9 mouse cellular contexts compared by ENCODE assay signal in the genomic region with DNA sequence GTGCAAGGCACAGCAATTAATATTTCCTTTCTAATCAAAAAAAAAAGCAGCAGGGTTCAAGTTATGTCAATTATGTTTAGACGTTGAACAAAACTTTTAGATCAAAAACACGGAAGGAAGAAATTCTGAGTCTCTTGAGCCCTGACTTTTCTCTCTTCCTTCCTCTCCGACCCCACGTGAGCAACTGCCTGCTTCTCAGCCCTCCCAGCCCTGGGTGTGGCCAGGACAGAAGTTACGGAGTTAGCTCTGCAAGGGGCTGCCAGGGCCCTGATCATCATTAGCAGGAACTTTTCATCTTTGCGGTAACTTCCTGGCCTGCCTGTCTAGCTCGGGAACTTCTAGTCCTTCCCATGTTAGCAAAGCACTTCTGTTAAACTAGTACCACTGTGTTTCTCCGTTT. TPM values are rescaled to one million over a fixed set of nuclear protein-coding genes. Genes with fewer than 3 reads are reported as not detected.
DNase-seq lines count a peak whose midpoint lies in the region; ATAC-seq and TF ChIP-seq lines count a peak whose summit lies in the region.
"Had no signal": no experiment of that assay in that cellular context is flagged by ENCODE, and none has a peak within 500 bp of the region (broad histone marks: within the 10 kb centered on the region; RNA-seq: fewer than 3 reads in every experiment).

No protein-coding gene starts in this region.

- H3K36me3 ChIP-seq in ES-Bruce4 (ENCODE audit: control insufficient read depth, insufficient read depth, low read length, poor library complexity, severe bottlenecking), result no peaks in the 10 kb centered on the region
- H3K36me3 ChIP-seq in hindbrain, postnatal 0 days (ENCODE audit: insufficient read depth, low read length), result no peaks in the 10 kb centered on the region
- H3K36me3 ChIP-seq: limb, embryonic 13.5 days had no signal

- no peak overlapping the region for H3K4me2 ChIP-seq in hindbrain, postnatal 0 days (ENCODE audit: low read depth, low read length)
- H3K4me2 ChIP-seq: limb, embryonic 13.5 days had no signal

- TF ChIP-seq POLR2A in ES-Bruce4 (IDR thresholded peaks at IDR 0.05; ENCODE audit: insufficient read depth, low read length), result no peak

- H3K9ac ChIP-seq in ES-Bruce4 (ENCODE audit: low read depth, poor library complexity, severe bottlenecking), result peak overlapping the region; percentile 12; the same call in 1 of the 2 replicates
- no peak overlapping the region for H3K9ac ChIP-seq in hindbrain, postnatal 0 days (replicated peaks; ENCODE audit: low read length)
- H3K9ac ChIP-seq: limb, embryonic 13.5 days had no signal

- DNase-seq in adrenal gland, postnatal 36 days, result peak; percentile 32 to 64
- DNase-seq in adrenal gland, postnatal 25 days, result no peak
- peak; percentile 62 for DNase-seq in kidney, adult 9 months
- no peak for DNase-seq in right cerebral cortex, postnatal 36 days (ENCODE audit: low spot score in 2 of 2)
- no peak for DNase-seq in hindbrain, postnatal 0 days (ENCODE audit: low spot score)
- no peak for DNase-seq in urinary bladder, postnatal 4 days (ENCODE audit: low spot score in 2 of 2)

- H3K4me3 ChIP-seq in ES-Bruce4 (ENCODE audit: low read depth, low read length), result no peak overlapping the region
- H3K4me3 ChIP-seq in hindbrain, postnatal 0 days (ENCODE audit: low read length), result no peak overlapping the region
- H3K4me3 ChIP-seq: limb, embryonic 13.5 days had no signal

- no peaks in the 10 kb centered on the region for H3K27me3 ChIP-seq in ES-Bruce4 (ENCODE audit: control insufficient read depth, insufficient read depth, low read length, poor library complexity, severe bottlenecking)
- H3K27me3 ChIP-seq in hindbrain, postnatal 0 days (ENCODE audit: insufficient read depth, low read length), result no peaks in the 10 kb centered on the region
- H3K27me3 ChIP-seq: limb, embryonic 13.5 days had no signal

- TF ChIP-seq EP300 in ES-Bruce4 (IDR thresholded peaks at IDR 0.05; ENCODE audit: insufficient read depth, low read depth, low read length), result peak; percentile 55; the same call in 1 of the 2 replicates

- peak; percentile 71 for ATAC-seq in neutrophil, adult 5-6 weeks (ENCODE audit: extremely low read depth, insufficient number of reproducible peaks, low FRiP score, poor library complexity, severe bottlenecking)
- ATAC-seq in hindbrain, postnatal 0 days, result no peak

- WGBS in hindbrain, postnatal 0 days, result 53% methylated on average over 8 of the region's 8 CpGs

- no peaks in the 10 kb centered on the region for H3K9me3 ChIP-seq in ES-Bruce4 (replicated peaks; ENCODE audit: control insufficient read depth, insufficient read depth, low read length, poor library complexity, severe bottlenecking)
- H3K9me3 ChIP-seq in hindbrain, postnatal 0 days (ENCODE audit: low read length), result no peaks in the 10 kb centered on the region
- H3K9me3 ChIP-seq: limb, embryonic 13.5 days had no signal

- peak overlapping the region; percentile 74 for H3K27ac ChIP-seq in ES-Bruce4 (ENCODE audit: insufficient read depth, low read length)
- no peak overlapping the region for H3K27ac ChIP-seq in hindbrain, postnatal 0 days
- H3K27ac ChIP-seq: limb, embryonic 13.5 days had no signal

- peaks cover 1% of the 10 kb centered on the region for H3K4me1 ChIP-seq in ES-Bruce4 (ENCODE audit: control insufficient read depth, insufficient read depth, low read length)
- H3K4me1 ChIP-seq in hindbrain, postnatal 0 days (ENCODE audit: insufficient read depth, low read length), result peaks cover 4% of the 10 kb centered on the region; the same call in 1 of the 2 replicates

- no peak for TF ChIP-seq CTCF in ES-Bruce4 (IDR thresholded peaks at IDR 0.05; ENCODE audit: low read depth, low read length)
- no peak for TF ChIP-seq CTCF in hindbrain, postnatal 0 days (IDR thresholded peaks at IDR 0.05; ENCODE audit: low read depth)

RNA-seq across cellular contexts. Expression of a gene that starts 20.3 kb away (rescaled TPM):
- 100 to 1,000 TPM; 115 to 119 TPM for total RNA-seq in adrenal gland, postnatal 36 days (2021)
- total RNA-seq in adrenal gland, postnatal 25 days (2021), result 114 and 119 TPM in 2 replicates
- 140 and 149 TPM in 2 replicates for polyA plus RNA-seq in ES-Bruce4 (2011; ENCODE audit: insufficient read depth, insufficient read length, low read depth, missing spikeins)
- total RNA-seq in neutrophil, adult 5-6 weeks (2017), result 199 and 208 TPM in 2 replicates
- 100 and 111 TPM in 2 replicates for total RNA-seq in hindbrain, postnatal 0 days (2014; rRNA removed)
- polyA plus RNA-seq in hindbrain, postnatal 0 days (2015; fragmentation: Nextera tagmentation; extraction: Ambion mirVana), result 31.8 and 33.2 TPM in 2 replicates

RNA-seq across cellular contexts. Expression of a gene that starts 46.8 kb away (rescaled TPM):
- total RNA-seq in adrenal gland, postnatal 36 days (2021), result 10 to 100 TPM; 18.3 to 19.2 TPM
- total RNA-seq in adrenal gland, postnatal 25 days (2021), result 20.9 and 29.5 TPM in 2 replicates
- 49.6 and 57.2 TPM in 2 replicates for polyA plus RNA-seq in ES-Bruce4 (2011; ENCODE audit: insufficient read depth, insufficient read length, low read depth, missing spikeins)
- 40.3 and 43.1 TPM in 2 replicates for total RNA-seq in neutrophil, adult 5-6 weeks (2017)
- total RNA-seq in hindbrain, postnatal 0 days (2014; rRNA removed), result 32.0 and 38.2 TPM in 2 replicates
- polyA plus RNA-seq in hindbrain, postnatal 0 days (2015; fragmentation: Nextera tagmentation; extraction: Ambion mirVana), result 24.4 and 26.7 TPM in 2 replicates

Comparison
In these comparisons a context has a peak if more than half of its experiments do, and no peak if none do; other contexts are left out.
1. DNase-seq: peak in adrenal gland, postnatal 36 days (2 of 2) and kidney, adult 9 months (single experiment); none in adrenal gland, postnatal 25 days (single experiment), right cerebral cortex, postnatal 36 days (0 of 2), hindbrain, postnatal 0 days (single experiment) and urinary bladder, postnatal 4 days (0 of 2).